Mouse (Mus musculus): Measurements from ENCODE around the gene Scrn3. TPM values are rescaled to one million over a fixed set of nuclear protein-coding genes. Genes with fewer than 3 reads are reported as not detected.
A peak's percentile ranks its signal among the peaks of the same experiment; 100 is the strongest.

The Scrn3 gene
- polyA plus RNA-seq (2012; rRNA removed), result 31.3 and 31.7 TPM in 2 replicates

DNA sequence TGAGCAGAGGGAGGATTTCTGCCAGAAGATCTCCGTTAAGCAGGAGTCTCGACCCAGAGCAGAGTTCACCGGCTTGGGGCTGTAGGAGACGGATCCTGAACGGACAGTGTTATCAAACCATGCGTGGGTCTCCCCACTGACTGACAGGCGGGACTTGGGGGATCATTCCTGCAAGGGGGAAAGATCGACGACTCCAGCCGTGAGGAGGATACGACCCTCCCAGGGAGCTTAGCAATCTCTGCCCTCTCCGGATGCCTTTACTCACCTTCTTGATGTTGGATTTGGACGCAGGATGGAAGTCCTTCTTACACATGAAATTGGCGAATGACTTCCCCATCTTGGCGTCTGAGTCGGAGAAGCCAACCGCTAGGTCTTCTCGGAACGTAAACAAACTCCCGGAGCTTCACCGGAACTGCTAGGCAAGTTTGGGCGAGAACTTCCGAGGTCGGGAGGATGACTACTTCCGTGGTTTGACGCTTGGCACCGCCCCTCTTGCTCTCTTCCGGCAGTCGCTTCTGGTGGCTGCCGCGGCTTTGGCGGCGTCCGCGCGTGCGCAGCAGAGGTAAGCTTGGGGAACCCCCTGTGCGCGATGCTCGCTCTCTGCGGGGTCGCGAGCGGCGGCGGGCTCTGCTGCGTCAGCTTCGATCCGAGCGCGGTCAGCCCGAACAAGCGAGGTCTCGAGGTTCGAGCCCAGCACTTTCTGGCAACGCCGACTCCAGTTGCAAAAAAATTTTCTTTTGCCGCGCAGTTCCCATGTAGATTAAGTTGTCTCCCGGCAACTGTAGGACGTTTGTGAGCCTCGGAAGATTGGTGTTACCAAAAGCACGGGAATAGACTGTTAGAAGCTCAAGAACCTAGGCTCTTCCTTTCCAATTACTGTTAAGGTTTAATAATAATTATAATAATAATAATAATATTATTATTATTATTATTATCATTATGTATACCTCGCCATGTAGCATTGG, at the start of gene Scrn3, which contains the start of gene Cir1:
Gene Scrn3 (plus strand): TSS at position 450 of the 965 bp plus-strand sequence.
Gene Cir1 (minus strand): TSS at position 550 of the 965 bp plus-strand sequence.
- Histone ChIP-seq H3K4me1 (ENCODE audit: control insufficient read depth, insufficient read depth, low read length) (no peaks in the 10 kb centered on the region), H3K27ac (ENCODE audit: insufficient read depth, low read length) (peak within 1 kb of the TSS; percentile 55), H3K27me3 (ENCODE audit: control insufficient read depth, insufficient read depth, low read length) (no peaks in the 10 kb centered on the region), H3K4me3 (replicated peaks; ENCODE audit: insufficient read depth, low read depth, low read length) (peak within 1 kb of the TSS; percentile 70)
- DNase-seq, result peak; percentile 93 to 96
- TF ChIP-seq CTCF (IDR thresholded peaks at IDR 0.05; ENCODE audit: borderline replicate concordance, insufficient read depth, low read depth, low read length), result no peak
- peak; percentile 79 for TF ChIP-seq POLR2A (IDR thresholded peaks at IDR 0.05; ENCODE audit: borderline replicate concordance, insufficient read depth, low read length)
- WGBS, result under 1% methylated on average over 64 of the region's 64 CpGs

DNA sequence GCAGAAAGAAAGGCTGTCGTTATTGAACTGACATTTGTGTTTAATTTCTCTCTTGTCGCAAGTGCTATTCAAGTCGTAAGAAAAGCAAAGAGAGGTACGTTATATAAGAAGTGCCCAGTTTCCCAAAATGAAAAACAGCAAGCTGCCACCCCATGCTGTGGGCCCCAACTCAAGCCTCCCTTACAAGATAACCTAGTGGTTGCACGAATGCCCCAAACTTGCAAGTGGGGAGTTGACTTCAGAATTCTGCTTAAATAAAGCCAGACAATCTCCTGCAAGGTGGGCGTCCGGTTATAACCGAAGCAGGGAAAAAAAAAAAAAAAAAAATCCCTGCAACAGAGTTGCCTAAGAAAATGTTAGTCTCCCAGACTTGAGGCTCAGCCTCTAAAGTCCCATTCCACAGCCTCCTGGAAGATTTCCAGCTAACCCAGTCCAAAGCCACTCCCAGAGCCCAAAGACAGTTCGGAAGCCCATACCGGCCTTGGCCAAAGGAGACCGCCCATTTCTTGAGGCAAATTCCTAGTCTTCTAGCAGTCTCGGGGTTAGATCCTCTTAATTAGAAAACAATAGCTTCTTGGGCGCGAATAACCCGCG, 49.1 kb upstream of the Scrn3 start:
- TF ChIP-seq POLR2A (IDR thresholded peaks at IDR 0.05; ENCODE audit: borderline replicate concordance, insufficient read depth, low read length) (no peak), CTCF (IDR thresholded peaks at IDR 0.05; ENCODE audit: borderline replicate concordance, insufficient read depth, low read depth, low read length) (no peak)
- Histone ChIP-seq H3K27ac (ENCODE audit: insufficient read depth, low read length) (no peak overlapping the region), H3K27me3 (ENCODE audit: control insufficient read depth, insufficient read depth, low read length) (peaks cover 4% of the 10 kb centered on the region; the same call in 1 of the 2 replicates), H3K4me1 (ENCODE audit: control insufficient read depth, insufficient read depth, low read length) (no peaks in the 10 kb centered on the region), H3K4me3 (replicated peaks; ENCODE audit: insufficient read depth, low read depth, low read length) (no peak overlapping the region)
- WGBS, result 24% methylated on average over 16 of the region's 16 CpGs
- DNase-seq, result no peak

DNA sequence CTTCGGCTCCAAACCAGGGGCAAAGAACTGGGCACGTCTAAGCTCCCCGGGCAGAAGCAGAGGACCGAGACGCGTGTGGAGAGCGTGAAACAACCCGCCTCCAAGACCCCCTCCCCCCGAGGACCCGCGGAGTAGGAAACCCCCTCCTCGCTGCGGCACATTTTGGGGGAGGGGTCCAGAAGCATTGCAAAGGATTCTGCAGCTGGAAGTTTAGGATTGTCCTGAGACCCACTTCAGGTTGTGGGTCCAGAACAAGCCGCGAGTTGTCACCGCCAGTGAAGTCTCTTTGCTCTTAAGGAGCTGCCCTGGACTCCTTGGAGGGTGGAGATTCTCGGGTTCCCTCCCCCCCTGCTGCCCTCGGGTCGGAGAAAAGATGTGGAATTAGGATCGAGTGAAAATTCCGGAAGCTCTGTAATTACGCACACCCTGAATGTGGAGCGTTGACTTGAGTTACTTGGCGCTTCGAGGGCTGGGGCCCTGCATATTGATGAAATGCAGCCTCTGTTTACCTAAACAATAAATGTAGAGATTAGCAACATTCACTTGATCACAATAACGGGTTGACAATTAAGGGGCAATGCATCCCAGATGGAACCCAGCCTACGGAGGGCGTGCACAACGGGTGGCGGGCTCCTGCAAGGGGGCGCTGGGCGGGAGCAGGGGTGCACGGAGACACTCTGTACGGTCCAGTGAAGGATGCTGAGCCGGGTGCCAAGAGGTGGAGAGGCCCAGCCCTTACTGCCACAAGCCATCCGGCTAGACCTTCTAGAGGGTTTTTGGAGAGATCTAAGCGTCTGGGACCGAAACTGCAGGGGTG, 48.4 kb upstream of the Scrn3 start:
- WGBS, result 2% methylated on average over 38 of the region's 38 CpGs
- Histone ChIP-seq H3K27me3 (ENCODE audit: control insufficient read depth, insufficient read depth, low read length) (peaks cover 6% of the 10 kb centered on the region; the same call in 1 of the 2 replicates), H3K4me1 (ENCODE audit: control insufficient read depth, insufficient read depth, low read length) (no peaks in the 10 kb centered on the region), H3K4me3 (replicated peaks; ENCODE audit: insufficient read depth, low read depth, low read length) (no peak overlapping the region), H3K27ac (ENCODE audit: insufficient read depth, low read length) (no peak overlapping the region)
- DNase-seq, result no peak
- TF ChIP-seq CTCF (IDR thresholded peaks at IDR 0.05; ENCODE audit: borderline replicate concordance, insufficient read depth, low read depth, low read length) (no peak), POLR2A (IDR thresholded peaks at IDR 0.05; ENCODE audit: borderline replicate concordance, insufficient read depth, low read length) (no peak)

DNA sequence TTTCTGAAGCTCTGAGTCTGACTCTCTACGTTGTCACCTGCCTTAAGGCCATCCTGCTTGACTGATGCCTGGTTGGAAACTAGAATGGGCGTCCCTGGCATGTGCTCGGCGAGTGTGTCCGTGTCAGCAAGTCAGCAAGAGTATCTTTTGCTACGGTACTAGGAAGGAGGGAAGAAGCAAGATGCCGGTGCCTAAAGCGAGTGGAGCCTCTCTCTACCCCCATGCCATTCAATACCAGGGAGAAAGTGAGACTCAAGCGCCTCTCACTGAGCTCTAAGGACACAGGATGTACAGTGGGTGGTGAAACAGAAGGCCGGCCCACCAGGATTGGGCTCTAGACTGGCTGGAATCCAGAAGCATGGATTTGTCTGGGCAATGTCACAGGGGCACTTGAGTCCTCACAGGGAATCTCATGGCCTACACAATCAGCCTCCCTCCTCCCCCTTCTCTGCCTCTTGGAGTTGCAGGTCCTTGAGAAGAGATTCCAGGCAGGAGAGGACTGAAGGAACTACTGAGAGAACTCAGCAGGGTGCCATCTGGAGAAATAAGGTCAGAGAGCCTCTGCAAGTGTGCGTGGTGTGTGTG, 47.7 kb upstream of the Scrn3 start:
- no peak overlapping the region for H3K27ac ChIP-seq (ENCODE audit: insufficient read depth, low read length)
- H3K4me1 ChIP-seq (ENCODE audit: control insufficient read depth, insufficient read depth, low read length), result no peaks in the 10 kb centered on the region
- TF ChIP-seq POLR2A (IDR thresholded peaks at IDR 0.05; ENCODE audit: borderline replicate concordance, insufficient read depth, low read length) (no peak), CTCF (IDR thresholded peaks at IDR 0.05; ENCODE audit: borderline replicate concordance, insufficient read depth, low read depth, low read length) (no peak)
- H3K4me3 ChIP-seq (replicated peaks; ENCODE audit: insufficient read depth, low read depth, low read length), result no peak overlapping the region
- no peak for DNase-seq
- peaks cover 7% of the 10 kb centered on the region; the same call in 1 of the 2 replicates for H3K27me3 ChIP-seq (ENCODE audit: control insufficient read depth, insufficient read depth, low read length)
- 9% methylated on average over 11 of the region's 11 CpGs for WGBS

DNA sequence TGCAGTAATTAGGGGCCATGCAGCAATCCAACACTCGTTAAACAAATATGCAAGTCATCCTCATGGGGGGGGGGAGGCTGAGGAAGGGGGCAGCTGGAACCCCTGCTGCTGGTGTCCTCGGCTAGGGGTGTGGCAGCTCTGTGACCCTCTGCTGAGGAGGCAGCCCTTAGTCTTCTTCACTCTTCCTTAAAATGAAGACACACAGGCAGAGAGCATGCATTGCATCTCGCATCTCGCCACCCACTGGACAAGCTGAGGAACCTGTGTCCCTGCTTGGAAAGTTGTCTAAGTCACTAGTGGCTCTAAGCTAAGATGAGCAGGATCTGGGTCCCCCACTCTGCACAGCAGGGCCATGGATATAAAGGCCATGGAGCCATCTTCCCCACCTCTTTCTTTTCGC, 46.4 kb upstream of the Scrn3 start:
- H3K27ac ChIP-seq (ENCODE audit: insufficient read depth, low read length), result no peak overlapping the region
- no peak for DNase-seq
- H3K27me3 ChIP-seq (ENCODE audit: control insufficient read depth, insufficient read depth, low read length), result peaks cover 10% of the 10 kb centered on the region; the same call in 1 of the 2 replicates
- 6% methylated on average over 5 of the region's 5 CpGs for WGBS
- TF ChIP-seq CTCF (IDR thresholded peaks at IDR 0.05; ENCODE audit: borderline replicate concordance, insufficient read depth, low read depth, low read length), result peak; percentile 22; the same call in 1 of the 2 replicates
- TF ChIP-seq POLR2A (IDR thresholded peaks at IDR 0.05; ENCODE audit: borderline replicate concordance, insufficient read depth, low read length), result no peak
- no peaks in the 10 kb centered on the region for H3K4me1 ChIP-seq (ENCODE audit: control insufficient read depth, insufficient read depth, low read length)
- no peak overlapping the region for H3K4me3 ChIP-seq (replicated peaks; ENCODE audit: insufficient read depth, low read depth, low read length)

DNA sequence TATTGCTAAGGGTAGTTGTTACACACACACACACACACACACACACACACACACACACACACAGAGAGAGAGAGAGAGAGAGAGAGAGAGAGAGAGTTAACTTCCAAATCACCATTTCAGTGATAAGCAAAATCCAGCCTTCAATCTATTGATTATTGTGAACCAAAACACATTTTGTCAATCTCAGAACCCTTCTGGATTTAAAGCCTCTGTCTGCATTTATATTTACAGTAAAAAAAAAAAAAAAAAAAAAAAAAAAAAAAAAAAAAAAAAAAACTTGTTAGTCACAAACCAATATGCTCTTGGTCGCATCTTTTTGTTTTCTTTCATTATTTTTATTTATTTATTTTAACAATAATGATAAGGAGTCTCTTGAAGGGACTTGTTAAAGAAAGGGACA, 45.8 kb upstream of the Scrn3 start:
- Histone ChIP-seq H3K27ac (ENCODE audit: insufficient read depth, low read length) (no peak overlapping the region), H3K4me1 (ENCODE audit: control insufficient read depth, insufficient read depth, low read length) (no peaks in the 10 kb centered on the region), H3K4me3 (replicated peaks; ENCODE audit: insufficient read depth, low read depth, low read length) (no peak overlapping the region), H3K27me3 (ENCODE audit: control insufficient read depth, insufficient read depth, low read length) (peaks cover 10% of the 10 kb centered on the region; the same call in 1 of the 2 replicates)
- 49% methylated on average over 1 of the region's 1 CpGs for WGBS
- no peak for DNase-seq
- TF ChIP-seq CTCF (IDR thresholded peaks at IDR 0.05; ENCODE audit: borderline replicate concordance, insufficient read depth, low read depth, low read length), result no peak
- TF ChIP-seq POLR2A (IDR thresholded peaks at IDR 0.05; ENCODE audit: borderline replicate concordance, insufficient read depth, low read length), result no peak

DNA sequence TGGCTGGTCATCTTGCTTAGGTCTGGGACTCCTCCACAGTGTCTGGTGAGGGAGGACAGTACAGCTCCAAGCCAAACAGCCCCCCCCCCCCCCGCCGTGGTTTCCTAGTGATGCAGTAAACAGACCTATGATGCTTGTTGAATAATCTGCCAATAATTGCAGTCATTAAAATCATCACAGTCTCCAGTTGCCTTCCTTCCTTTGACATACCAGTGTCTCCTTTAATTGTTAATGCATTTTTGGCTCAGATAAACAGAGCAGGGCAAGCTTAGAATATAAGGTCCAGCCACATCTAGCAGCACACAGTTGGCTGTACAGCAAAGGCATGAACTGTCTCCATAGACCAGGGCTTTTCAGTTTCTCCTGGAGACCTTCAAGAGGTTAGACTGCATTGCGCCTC, 45.2 kb upstream of the Scrn3 start:
- DNase-seq, result no peak
- no peak overlapping the region for H3K27ac ChIP-seq (ENCODE audit: insufficient read depth, low read length)
- 20% methylated on average over 3 of the region's 3 CpGs for WGBS
- no peak for TF ChIP-seq CTCF (IDR thresholded peaks at IDR 0.05; ENCODE audit: borderline replicate concordance, insufficient read depth, low read depth, low read length)
- H3K4me3 ChIP-seq (replicated peaks; ENCODE audit: insufficient read depth, low read depth, low read length), result no peak overlapping the region
- H3K4me1 ChIP-seq (ENCODE audit: control insufficient read depth, insufficient read depth, low read length), result no peaks in the 10 kb centered on the region
- H3K27me3 ChIP-seq (ENCODE audit: control insufficient read depth, insufficient read depth, low read length), result peaks cover 13% of the 10 kb centered on the region; the same call in 1 of the 2 replicates

All from cerebellum, adult 2 months (tissue).